Mouse (Mus musculus): ENCODE data around the gene Slc1a5.
A peak's percentile ranks its signal among the peaks of the same experiment; 100 is the strongest.

The Slc1a5 gene

DNA sequence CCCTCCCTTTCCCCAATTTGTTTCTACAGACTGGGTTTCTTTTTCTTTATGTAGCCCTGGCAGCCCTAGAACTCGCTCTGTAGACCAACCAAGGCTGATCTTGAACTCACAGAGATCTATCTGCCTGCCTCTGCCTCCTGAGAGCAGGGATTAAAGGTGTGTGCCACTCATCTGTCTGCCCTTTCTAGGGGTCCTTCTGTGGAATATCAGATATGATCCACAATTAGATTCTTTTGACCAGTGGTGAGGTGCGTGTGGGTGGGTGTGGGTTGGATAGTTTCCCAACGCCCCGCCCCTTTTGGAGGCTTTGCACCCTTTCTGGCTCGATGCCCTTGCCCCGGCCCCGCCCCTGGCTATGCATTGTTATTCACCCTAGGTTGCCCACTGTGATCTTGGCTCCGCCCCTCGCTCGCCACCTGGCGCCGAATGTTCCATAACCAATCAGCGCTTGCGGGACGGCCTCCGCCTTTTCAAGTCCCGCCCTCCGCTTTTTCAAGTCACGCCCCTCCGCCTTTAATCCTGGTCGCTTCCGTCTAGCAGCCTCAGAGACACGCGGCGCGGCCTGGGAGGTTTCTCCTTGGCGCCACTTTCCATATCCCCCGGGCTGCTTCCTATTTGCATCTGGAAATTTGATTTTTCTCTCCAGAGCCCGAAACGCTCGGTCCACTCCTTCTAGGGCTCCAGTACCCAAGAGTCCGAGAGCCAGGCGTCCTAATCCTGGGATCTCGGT lies at the start of gene Slc1a5:
Gene Slc1a5 (plus strand): TSS at position 516 of the 730 bp plus-strand sequence.
- DNase-seq (ENCODE audit: low spot score in 2 of 2), result peak; percentile 90 to 94

DNA sequence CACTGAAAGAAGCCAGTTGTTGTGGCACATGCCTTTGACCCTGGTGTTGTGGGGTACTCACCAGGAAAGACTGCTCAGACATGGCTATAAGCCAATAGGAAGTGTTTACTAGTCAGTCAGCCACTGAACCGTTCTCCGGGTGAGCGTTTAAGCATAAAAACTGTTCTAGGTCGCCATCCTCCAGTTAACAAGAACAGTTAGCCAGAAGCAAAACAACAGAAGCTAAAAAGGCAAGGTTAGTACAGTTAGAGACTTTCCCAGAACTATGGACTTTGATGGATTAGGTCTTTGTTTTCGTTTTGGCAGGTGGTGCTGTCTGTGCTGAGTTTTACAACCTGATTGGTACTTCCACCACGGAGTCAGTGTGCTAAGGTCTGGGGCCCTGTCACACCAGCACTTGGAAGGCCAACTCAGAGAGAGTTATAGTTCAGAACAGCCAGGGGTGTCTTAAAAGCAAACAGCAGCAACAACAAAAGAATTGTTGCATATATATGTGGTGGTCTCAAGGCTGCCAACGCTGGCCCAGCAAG lies 49.2 kb upstream of the Slc1a5 start:
- no peak for DNase-seq (ENCODE audit: low spot score in 2 of 2)

- DNase-seq (ENCODE audit: low spot score in 2 of 2), result no peak
Observed at GRCm38 (mm10) chr7:16737606-16738072, 43.5 kb upstream of the Slc1a5 start.

DNA sequence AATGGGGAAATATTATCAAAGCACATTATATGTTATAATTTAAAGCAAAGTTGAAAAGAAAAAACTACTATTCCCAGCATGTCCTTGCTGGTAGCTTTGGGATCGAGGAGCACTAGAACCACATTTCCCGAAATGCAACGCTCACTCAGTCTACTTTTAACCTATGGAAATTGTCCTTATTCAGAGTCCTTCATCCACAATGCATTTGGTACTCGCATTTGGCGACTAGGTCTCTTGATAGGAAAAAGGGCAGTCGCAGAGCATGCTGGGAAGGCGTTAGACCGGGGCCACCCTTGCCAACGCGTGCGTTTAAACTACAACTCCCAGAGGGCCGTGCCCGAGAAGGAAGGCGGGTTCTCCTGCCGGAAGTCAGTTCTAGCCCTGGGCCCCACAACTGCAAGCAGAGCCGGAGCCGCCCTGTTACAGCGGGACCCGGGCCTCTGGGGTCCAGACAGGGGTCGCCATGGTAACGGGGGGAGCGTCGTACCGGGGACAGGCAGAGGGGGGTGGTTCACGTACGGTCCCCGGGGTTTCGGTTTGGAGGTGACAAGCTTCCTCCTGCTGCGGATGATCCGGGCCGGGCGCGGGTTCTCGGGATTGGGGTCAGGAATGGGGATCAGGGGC lies 43.0 kb upstream of the Slc1a5 start, which contains the start of gene Ap2s1:
Gene Ap2s1 (plus strand): TSS at position 338 of the 624 bp plus-strand sequence.
- peak; percentile 95 to 96 for DNase-seq (ENCODE audit: low spot score in 2 of 2)

DNA sequence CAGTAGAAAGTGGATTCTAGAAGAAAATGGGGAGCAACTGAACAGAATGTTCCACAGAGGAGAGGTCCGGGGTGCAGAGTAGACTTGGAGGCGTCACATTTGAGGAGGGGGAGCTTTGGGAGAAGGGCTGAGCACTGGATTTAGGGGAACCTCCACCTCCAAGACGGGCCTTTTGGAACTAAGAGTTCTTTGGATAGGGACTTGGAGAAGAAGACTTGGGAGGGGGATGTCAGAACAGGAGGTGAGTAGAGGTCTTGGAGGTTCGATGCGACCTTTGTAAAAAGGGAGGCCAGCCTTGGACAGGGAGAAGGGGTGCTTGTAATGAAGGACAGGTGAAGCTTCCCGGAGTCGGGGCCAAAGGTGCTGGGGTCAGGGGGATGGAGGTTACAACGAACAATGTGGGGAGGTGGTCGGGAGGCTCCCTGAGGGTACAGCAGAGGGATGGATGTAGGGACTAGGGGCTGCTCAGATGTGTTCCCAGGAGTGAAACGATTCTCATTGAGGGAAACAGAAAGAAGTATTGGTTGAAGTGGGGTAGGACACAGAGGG lies 42.0 kb upstream of the Slc1a5 start:
- no peak for DNase-seq (ENCODE audit: low spot score in 2 of 2)

DNA sequence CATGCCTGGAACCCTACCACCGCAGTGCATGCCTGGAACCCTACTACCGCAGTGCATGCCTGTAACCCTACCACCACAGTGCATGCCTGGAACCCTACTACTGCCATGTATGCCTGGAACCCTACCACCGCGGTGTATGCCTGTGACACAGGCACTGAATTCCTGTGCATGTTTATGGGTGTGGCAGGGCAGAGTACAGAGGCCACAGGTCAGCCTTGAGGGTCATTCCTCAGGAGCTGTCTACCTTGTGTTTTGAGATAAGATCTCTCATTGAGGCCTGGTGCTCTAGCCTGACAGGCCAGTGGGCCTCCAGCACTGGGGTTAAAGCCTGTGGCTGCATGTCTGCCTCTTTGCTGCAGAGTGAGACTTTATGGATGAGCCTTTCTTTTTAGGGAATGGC lies 35.8 kb upstream of the Slc1a5 start:
- no peak for DNase-seq (ENCODE audit: low spot score in 2 of 2)

- DNase-seq (ENCODE audit: low spot score in 2 of 2), result no peak
Observed at GRCm38 (mm10) chr7:16746093-16746492, 35.0 kb upstream of the Slc1a5 start.

GRCm38 (mm10) chr7:16747656-16748055 lies 33.5 kb upstream of the Slc1a5 start:
- DNase-seq (ENCODE audit: low spot score in 2 of 2), result no peak

- no peak for DNase-seq (ENCODE audit: low spot score in 2 of 2)
Observed at GRCm38 (mm10) chr7:16752016-16752415, 29.1 kb upstream of the Slc1a5 start.

DNA sequence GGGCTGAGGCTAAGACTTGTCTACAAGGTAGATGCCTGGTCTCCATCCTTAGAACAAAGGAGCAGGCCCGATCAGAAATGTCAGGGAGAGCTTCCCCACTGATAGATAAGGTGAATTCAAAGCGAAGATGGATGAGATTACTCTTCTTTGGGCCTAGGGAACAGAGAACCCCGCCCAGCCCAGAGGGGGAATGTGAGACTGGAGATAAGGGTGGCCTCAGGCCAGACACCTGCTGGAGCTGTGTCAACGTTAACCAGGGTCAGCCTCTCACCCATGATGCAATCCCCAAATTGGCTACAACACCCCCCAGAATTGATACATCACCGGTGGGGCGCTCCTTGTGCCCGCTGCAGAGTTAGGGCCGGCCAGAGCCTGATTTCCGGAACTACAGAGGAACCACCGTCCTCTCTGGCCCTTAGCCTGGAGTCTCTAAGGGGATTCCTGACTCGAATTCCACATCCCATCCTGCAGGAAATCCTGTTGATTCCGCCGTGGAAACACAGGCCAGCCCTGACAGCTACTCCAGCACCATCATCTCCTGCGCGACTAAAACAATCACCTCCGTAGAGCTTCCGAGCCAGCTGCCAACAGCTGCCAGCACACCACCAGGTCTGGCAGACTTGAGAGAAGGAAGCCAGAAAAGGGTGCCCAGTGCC lies 25.6 kb upstream of the Slc1a5 start:
- no peak for DNase-seq (ENCODE audit: low spot score in 2 of 2)

- DNase-seq (ENCODE audit: low spot score in 2 of 2), result no peak
Observed at GRCm38 (mm10) chr7:16758872-16759574, 22.1 kb upstream of the Slc1a5 start.

- no peak for DNase-seq (ENCODE audit: low spot score in 2 of 2)
Observed at GRCm38 (mm10) chr7:16760292-16760691, 20.8 kb upstream of the Slc1a5 start.

- peak; percentile 80 to 83 for DNase-seq (ENCODE audit: low spot score in 2 of 2)
Observed at GRCm38 (mm10) chr7:16761005-16761481, 20.1 kb upstream of the Slc1a5 start.

DNA sequence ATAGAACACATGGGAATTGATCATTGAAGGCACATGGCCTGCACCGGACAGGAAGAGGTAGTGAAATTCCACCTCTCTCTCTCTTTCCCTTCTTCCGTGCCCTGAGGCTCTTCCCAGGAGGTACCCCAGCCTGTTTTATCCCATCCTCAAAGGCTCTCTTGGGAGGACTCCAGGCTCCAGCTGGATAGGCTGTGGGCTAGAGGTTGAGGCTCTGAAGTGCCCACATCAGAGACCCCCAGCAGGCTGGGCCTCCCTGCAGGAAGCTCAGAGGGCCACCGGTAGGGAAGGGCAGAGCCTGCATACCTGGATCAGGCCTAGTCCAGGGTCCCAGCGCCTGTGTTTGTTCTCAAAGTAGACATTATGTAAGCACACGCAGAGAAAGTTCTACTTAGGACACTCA lies 19.5 kb upstream of the Slc1a5 start:
- DNase-seq (ENCODE audit: low spot score in 2 of 2), result no peak

- DNase-seq (ENCODE audit: low spot score in 2 of 2), result no peak
Observed at GRCm38 (mm10) chr7:16763463-16764218, 17.5 kb upstream of the Slc1a5 start.

- no peak for DNase-seq (ENCODE audit: low spot score in 2 of 2)
Observed at GRCm38 (mm10) chr7:16766443-16766842, 14.7 kb upstream of the Slc1a5 start.

GRCm38 (mm10) chr7:16775888-16776287 lies 5.3 kb upstream of the Slc1a5 start:
- no peak for DNase-seq (ENCODE audit: low spot score in 2 of 2)

- DNase-seq (ENCODE audit: low spot score in 2 of 2), result peak in 1 of 2 experiments; percentile 48
Observed at GRCm38 (mm10) chr7:16780076-16780475, 1.1 kb upstream of the Slc1a5 start.

DNA sequence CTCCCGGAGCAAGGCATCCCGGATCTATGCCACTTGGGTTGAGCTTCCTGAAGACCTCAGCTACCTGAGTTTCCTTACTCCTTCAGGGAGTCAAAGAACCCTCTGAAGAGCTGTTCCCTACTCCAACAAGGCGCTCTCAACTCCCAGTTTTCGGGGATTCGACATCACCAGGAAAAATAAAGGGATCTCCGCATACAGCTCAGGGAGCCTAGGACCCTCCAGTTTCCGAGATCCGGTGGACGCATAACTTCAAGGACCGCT lies 345 bp downstream of the Slc1a5 start:
- no peak for DNase-seq (ENCODE audit: low spot score in 2 of 2)

DNA sequence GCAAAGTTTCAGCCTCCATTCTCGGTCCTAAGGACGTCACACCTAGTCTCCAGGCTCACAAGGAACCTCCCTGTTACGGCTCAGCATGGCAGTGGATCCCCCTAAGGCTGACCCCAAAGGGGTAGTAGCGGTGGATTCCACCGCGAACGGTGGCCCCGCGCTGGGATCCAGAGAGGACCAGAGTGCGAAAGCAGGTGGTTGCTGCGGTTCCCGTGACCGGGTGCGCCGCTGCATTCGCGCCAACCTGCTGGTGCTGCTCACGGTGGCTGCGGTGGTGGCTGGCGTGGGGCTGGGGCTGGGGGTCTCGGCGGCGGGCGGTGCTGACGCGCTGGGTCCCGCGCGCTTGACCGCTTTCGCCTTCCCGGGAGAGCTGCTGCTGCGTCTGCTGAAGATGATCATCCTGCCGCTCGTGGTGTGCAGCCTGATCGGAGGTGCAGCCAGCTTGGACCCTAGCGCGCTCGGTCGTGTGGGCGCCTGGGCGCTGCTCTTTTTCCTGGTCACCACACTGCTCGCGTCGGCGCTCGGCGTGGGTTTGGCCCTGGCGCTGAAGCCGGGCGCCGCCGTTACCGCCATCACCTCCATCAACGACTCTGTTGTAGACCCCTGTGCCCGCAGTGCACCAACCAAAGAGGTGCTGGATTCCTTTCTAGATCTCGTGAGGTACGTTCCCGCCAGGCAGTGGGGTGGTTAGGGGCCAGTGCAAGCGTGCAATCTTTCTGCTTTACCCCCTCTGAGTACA lies 845 bp downstream of the Slc1a5 start:
- DNase-seq (ENCODE audit: low spot score in 2 of 2), result no peak

All from urinary bladder, postnatal 4 days (tissue).